Mouse (Mus musculus) adrenal gland, adult 10 weeks (tissue): Measurements from ENCODE around the gene Chn2. TPM values are rescaled to one million over a fixed set of nuclear protein-coding genes. Genes with fewer than 3 reads are reported as not detected.

Experiments used
- polyA plus RNA-seq: library from polyadenylated mRNA; stranded (reverse); fragments of 350-450 nt; fragmentation: Illumina TruSeq; extraction: RNeasy Lipid Tissue Mini Kit (QIAGEN cat#74804); gene quantifications from one replicate; pipeline ENCODE4 v1.2.3, GENCODE M21; 2014; ENCODE audit warnings: low read depth, low replicate concordance

Chn2 gene
- polyA plus RNA-seq = 10.1 TPM

GRCm38 (mm10) chr6:54039357-54039804, at the start of gene Chn2:
Gene Chn2 (plus strand): TSS chr6:54039554.

GRCm38 (mm10) chr6:54325246-54325885, 286.0 kb downstream of the Chn2 start, which contains the start of gene Prr15:
Gene Prr15 (plus strand): TSS chr6:54325835.

Other genes starting within 250 kb of the Chn2 start
- gene Tril, start 218.7 kb upstream of the Chn2 start, polyA plus RNA-seq = 6.8 TPM
- not detected for gene Cpvl, start 60.9 kb upstream of the Chn2 start, polyA plus RNA-seq